Mouse (Mus musculus) liver, adult 2 months (tissue): ENCODE results near the gene Atg10.

Experiments used
- CTCF ChIP-seq: fragments of 200-500 bp; IDR thresholded peaks from 2 replicates; pipeline ENCODE4 v1.5.1; 2011; ENCODE audit warnings: low read depth, low read length, control low read depth
- POLR2A ChIP-seq: fragments of 200-500 bp; IDR thresholded peaks from 2 replicates; pipeline ENCODE4 v1.6.1; 2011; ENCODE audit warnings: low read length, control low read depth; ENCODE audit not compliant: insufficient read depth; ENCODE audit errors: extremely low read depth

GRCm38 (mm10) chr13:91118156-91118555 is 105.6 kb downstream of the Atg10 start:
- TF ChIP-seq POLR2A (no peak), CTCF (no peak)
